15 mouse cellular contexts compared by ENCODE assay signal in the genomic region with DNA sequence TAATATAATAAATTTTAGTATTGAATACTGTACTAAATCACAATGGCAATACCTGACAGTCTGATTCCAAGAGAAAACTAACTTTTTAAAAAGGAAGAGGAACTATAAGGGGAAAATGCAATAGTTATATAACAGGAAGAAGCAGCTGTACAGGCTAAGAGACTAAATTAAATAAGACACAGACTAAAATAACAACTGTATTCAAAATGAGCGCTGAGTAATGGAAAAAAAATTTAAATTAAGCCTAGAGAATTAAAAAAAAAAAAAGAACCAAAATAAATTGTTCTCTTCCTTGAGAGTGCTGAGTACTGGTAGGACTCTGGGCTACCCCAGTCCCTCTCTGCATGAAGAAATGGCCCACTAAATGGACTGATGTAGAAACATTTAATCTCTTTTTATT.
"Had no signal": no experiment of that assay in that cellular context is flagged by ENCODE, and none has a peak within 500 bp of the region (broad histone marks: within the 10 kb centered on the region; RNA-seq: fewer than 3 reads in every experiment).

No protein-coding gene starts in this region.

- H3K27ac ChIP-seq: limb, embryonic 10.5 days; liver, embryonic 15.5 days; midbrain, embryonic 10.5 days; neural tube, embryonic 12.5 days had no signal

- H3K4me3 ChIP-seq: limb, embryonic 10.5 days; liver, embryonic 15.5 days; midbrain, embryonic 10.5 days; neural tube, embryonic 12.5 days had no signal

- H3K9ac ChIP-seq: liver, embryonic 15.5 days; neural tube, embryonic 12.5 days had no signal

- H3K9me3 ChIP-seq: limb, embryonic 10.5 days; liver, embryonic 15.5 days; midbrain, embryonic 10.5 days; neural tube, embryonic 12.5 days had no signal

- DNase-seq: kidney, adult 9 months; kidney, postnatal 25 days; layer of hippocampus, adult 9-11 months; lung, adult 2 months; lung, postnatal 36 days; midbrain, embryonic 14.5 days; spleen, adult 18-20 months; thymus, adult 18-20 months; thymus, postnatal 14 days had no signal

- H3K4me2 ChIP-seq: liver, embryonic 11.5 days; liver, embryonic 15.5 days; neural tube, embryonic 12.5 days had no signal

- ATAC-seq: lung, postnatal 0 days had no signal

- H3K27me3 ChIP-seq: liver, embryonic 15.5 days; neural tube, embryonic 12.5 days had no signal
